Mouse (Mus musculus): ENCODE measurements around the gene Robo4.

The Robo4 gene

GRCm38 (mm10) chr9:37401802-37402201 lies at the start of gene Robo4:
Gene Robo4, plus strand, starts transcription at chr9:37401897.
- DNase-seq (ENCODE audit: low spot score), result no peak

GRCm38 (mm10) chr9:37354485-37354884 lies 47.2 kb upstream of the Robo4 start:
- no peak for DNase-seq (ENCODE audit: low spot score)

GRCm38 (mm10) chr9:37358713-37359330 lies 42.9 kb upstream of the Robo4 start:
- DNase-seq (ENCODE audit: low spot score), result no peak

GRCm38 (mm10) chr9:37359331-37360220 lies 42.1 kb upstream of the Robo4 start:
- DNase-seq (ENCODE audit: low spot score), result no peak

- DNase-seq (ENCODE audit: low spot score), result no peak
These were observed 39.6 kb upstream of the Robo4 start for GRCm38 (mm10) chr9:37362084-37362483.

- DNase-seq (ENCODE audit: low spot score), result no peak
These were observed 38.8 kb upstream of the Robo4 start for GRCm38 (mm10) chr9:37362881-37363280.

- no peak for DNase-seq (ENCODE audit: low spot score)
These were observed 38.1 kb upstream of the Robo4 start for GRCm38 (mm10) chr9:37363551-37363950.

- no peak for DNase-seq (ENCODE audit: low spot score)
These were observed 37.3 kb upstream of the Robo4 start for GRCm38 (mm10) chr9:37364392-37364791.

- DNase-seq (ENCODE audit: low spot score), result no peak
These were observed 36.0 kb upstream of the Robo4 start for GRCm38 (mm10) chr9:37365706-37366105.

GRCm38 (mm10) chr9:37367301-37368080 lies 34.2 kb upstream of the Robo4 start, which contains the start of gene Hepacam:
Gene Hepacam, plus strand, starts transcription at chr9:37367351.
- DNase-seq (ENCODE audit: low spot score), result no peak

- no peak for DNase-seq (ENCODE audit: low spot score)
These were observed 33.4 kb upstream of the Robo4 start for GRCm38 (mm10) chr9:37368081-37368830.

- DNase-seq (ENCODE audit: low spot score), result no peak
These were observed 32.8 kb upstream of the Robo4 start for GRCm38 (mm10) chr9:37368860-37369259.

- DNase-seq (ENCODE audit: low spot score), result no peak
These were observed 30.4 kb upstream of the Robo4 start for GRCm38 (mm10) chr9:37371232-37371801.

- no peak for DNase-seq (ENCODE audit: low spot score)
These were observed 26.0 kb upstream of the Robo4 start for GRCm38 (mm10) chr9:37375718-37376117.

GRCm38 (mm10) chr9:37383161-37383560 lies 18.5 kb upstream of the Robo4 start:
- DNase-seq (ENCODE audit: low spot score), result no peak

- no peak for DNase-seq (ENCODE audit: low spot score)
These were observed 17.2 kb upstream of the Robo4 start for GRCm38 (mm10) chr9:37384284-37385182.

GRCm38 (mm10) chr9:37390891-37391290 lies 10.8 kb upstream of the Robo4 start:
- no peak for DNase-seq (ENCODE audit: low spot score)

- DNase-seq (ENCODE audit: low spot score), result no peak
These were observed 9.6 kb upstream of the Robo4 start for GRCm38 (mm10) chr9:37392071-37392470.

GRCm38 (mm10) chr9:37393482-37394131 lies 8.1 kb upstream of the Robo4 start:
- DNase-seq (ENCODE audit: low spot score), result no peak

- DNase-seq (ENCODE audit: low spot score), result no peak
These were observed 1.1 kb upstream of the Robo4 start for GRCm38 (mm10) chr9:37400585-37400984.

All from c-Kit-positive CD71-positive TER-119-positive erythroid progenitor cells, embryonic 14.5 days (primary cell).